Mouse (Mus musculus): ENCODE results near the gene Nup160.

DNA sequence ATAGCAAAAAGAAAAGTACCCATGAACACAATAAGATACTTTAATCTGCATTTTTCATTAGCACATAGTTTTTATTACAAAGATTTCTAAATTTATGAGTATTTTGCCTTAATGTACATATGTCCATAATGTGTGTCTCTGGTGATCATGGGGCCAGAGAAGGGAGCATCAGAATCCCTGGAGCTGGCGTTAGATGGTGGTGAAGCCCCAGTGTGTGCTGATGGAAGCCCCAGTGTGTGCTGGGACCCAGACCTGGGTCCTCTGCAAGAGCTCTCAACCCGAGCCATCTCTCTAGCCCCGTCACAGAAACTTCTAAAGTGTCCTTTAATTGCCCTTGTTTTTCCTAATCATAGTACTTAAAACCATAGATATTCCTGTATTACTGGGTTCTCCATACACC, 62.3 kb downstream of the Nup160 start:
- TF ChIP-seq POLR2A (IDR thresholded peaks at IDR 0.05; ENCODE audit: low read depth, low read length): no peak
- no peak for TF ChIP-seq CTCF (IDR thresholded peaks at IDR 0.05; ENCODE audit: extremely low read depth, insufficient read length, insufficient replicate concordance, low read depth, low read length)
